Mouse (Mus musculus) lung, embryonic 14.5 days (tissue): ENCODE measurements at regions not wholly inside any gene's neighbourhood (a gene's known extent, or its start where the extent isn't known, plus 50 kb on each side); places are given as distances from the start of the nearest gene placed in this dataset.
"Not testable (repeated sequence)": the region's sequence is repeated elsewhere in the genome, so short reads cannot be mapped to it uniquely, and the experiment has no call there.

Experiments used
- ATAC-seq: fragments of 200-750 bp; cut with Nextera tagmentation; 2 replicates; pipeline ENCODE4 v1.8.0; 2017; ENCODE audit warnings: mild to moderate bottlenecking, moderate TSS enrichment, moderate library complexity; ENCODE audit not compliant: insufficient read depth
- DNase-seq: peaks from one replicate; pipeline ENCODE4 v3.0.0-alpha.2; 2015
- H3K27ac ChIP-seq: fragments of 300-500 bp; sonication (generic); 2 replicates; pipeline ENCODE4 v1.5.1; 2014; ENCODE audit warnings: low read depth, mild to moderate bottlenecking, moderate library complexity
- H3K27me3 ChIP-seq: fragments of 300-500 bp; sonication (generic); 2 replicates; pipeline ENCODE4 v1.6.1; 2014; ENCODE audit warnings: low read length, control low read depth; ENCODE audit not compliant: insufficient read depth
- H3K36me3 ChIP-seq: fragments of 300-500 bp; sonication (generic); 2 replicates; pipeline ENCODE4 v1.6.1; 2014; ENCODE audit warnings: control low read depth; ENCODE audit not compliant: insufficient read depth
- H3K4me1 ChIP-seq: fragments of 300-500 bp; sonication (generic); 2 replicates; pipeline ENCODE4 v1.6.1; 2014; ENCODE audit warnings: antibody characterized with exemption, control low read depth; ENCODE audit not compliant: insufficient read depth
- H3K4me2 ChIP-seq: fragments of 300-500 bp; sonication (generic); 2 replicates; pipeline ENCODE4 v1.6.1; 2014; ENCODE audit warnings: mild to moderate bottlenecking
- H3K4me3 ChIP-seq: fragments of 300-500 bp; sonication (generic); 2 replicates; pipeline ENCODE4 v1.5.1; 2014; ENCODE audit warnings: low read depth, low read length
- H3K9ac ChIP-seq: fragments of 300-500 bp; sonication (generic); 2 replicates; pipeline ENCODE4 v1.6.1; 2014
- H3K9me3 ChIP-seq: fragments of 300-500 bp; sonication (generic); 2 replicates; pipeline ENCODE4 v1.6.1; 2016; ENCODE audit warnings: low read depth, low read length, control low read depth
- CTCF ChIP-seq: IDR thresholded peaks from 2 replicates; pipeline ENCODE4 v1.5.1; 2016; ENCODE audit warnings: antibody characterized with exemption, low read depth
- WGBS: fragments of 180-500 bp; shearing (Covaris S2); extraction: QIAGEN DNeasy Blood & Tissue Kit; methylation state at CpG from one replicate; pipeline ENCODE4 v1.1.7; 2014; 5-methylcytosine and 5-hydroxymethylcytosine counted together

GRCm38 (mm10) chr10:119130676-119131075 lies 109.2 kb downstream of the Cand1 start:
- Histone ChIP-seq H3K4me3 (no peak overlapping the region), H3K4me2 (no peak overlapping the region), H3K9ac (no peak overlapping the region), H3K4me1 (0 out of 2 replicates have a peak, but pooled peaks cover 6% of the 10 kb centered on the region), H3K27me3 (no peaks in the 10 kb centered on the region), H3K9me3 (no peaks in the 10 kb centered on the region), H3K36me3 (no peaks in the 10 kb centered on the region), H3K27ac (no peak overlapping the region)
- TF ChIP-seq CTCF = no peak
- no peak for ATAC-seq
- WGBS = 69% methylated on average over 6 of the region's 6 CpGs
- DNase-seq = no peak

- no peak overlapping the region for H3K9ac ChIP-seq
- TF ChIP-seq CTCF = no peak
- no peak for DNase-seq
These were observed 111.8 kb downstream of the Cand1 start for GRCm38 (mm10) chr10:119128035-119128434.

GRCm38 (mm10) chr10:119123517-119123916 lies 116.3 kb downstream of the Cand1 start:
- 67% methylated on average over 5 of the region's 5 CpGs for WGBS
- Histone ChIP-seq H3K9ac (no peak overlapping the region), H3K27ac (no peak overlapping the region), H3K4me3 (no peak overlapping the region), H3K9me3 (no peaks in the 10 kb centered on the region), H3K36me3 (no peaks in the 10 kb centered on the region), H3K4me1 (no peaks in the 10 kb centered on the region), H3K27me3 (no peaks in the 10 kb centered on the region), H3K4me2 (no peak overlapping the region)
- no peak for TF ChIP-seq CTCF
- no peak for DNase-seq
- ATAC-seq = no peak

More at GRCm38 (mm10) chr10:119128035-119128434, 111.8 kb downstream of the Cand1 start:
- H3K27me3 ChIP-seq = no peaks in the 10 kb centered on the region
- no peak overlapping the region for H3K4me3 ChIP-seq
- no peaks in the 10 kb centered on the region for H3K36me3 ChIP-seq
- ATAC-seq = no peak
- no peaks in the 10 kb centered on the region for H3K4me1 ChIP-seq
- H3K27ac ChIP-seq = no peak overlapping the region
- no peaks in the 10 kb centered on the region for H3K9me3 ChIP-seq
- H3K4me2 ChIP-seq = no peak overlapping the region
- 85% methylated on average over 3 of the region's 3 CpGs for WGBS

- H3K4me3 ChIP-seq = no peak overlapping the region
- no peak overlapping the region for H3K27ac ChIP-seq
- DNase-seq (no peak), ATAC-seq (no peak)
- H3K9me3 ChIP-seq = no peaks in the 10 kb centered on the region
- no peak overlapping the region for H3K9ac ChIP-seq
- no peaks in the 10 kb centered on the region for H3K36me3 ChIP-seq
- no peaks in the 10 kb centered on the region for H3K27me3 ChIP-seq
- H3K4me2 ChIP-seq = no peak overlapping the region
- no peaks in the 10 kb centered on the region for H3K4me1 ChIP-seq
- TF ChIP-seq CTCF = no peak
- WGBS = 92% methylated on average over 8 of the region's 8 CpGs
These were observed 117.5 kb downstream of the Cand1 start for GRCm38 (mm10) chr10:119122347-119122746.

GRCm38 (mm10) chr10:119121575-119121974 lies 118.3 kb downstream of the Cand1 start:
- H3K27me3 ChIP-seq = no peaks in the 10 kb centered on the region
- H3K27ac ChIP-seq = no peak overlapping the region
- no peak overlapping the region for H3K9ac ChIP-seq
- no peaks in the 10 kb centered on the region for H3K36me3 ChIP-seq
- TF ChIP-seq CTCF = no peak
- no peaks in the 10 kb centered on the region for H3K4me1 ChIP-seq
- DNase-seq = no peak
- H3K9me3 ChIP-seq = no peaks in the 10 kb centered on the region
- H3K4me3 ChIP-seq = no peak overlapping the region
- H3K4me2 ChIP-seq = no peak overlapping the region
- no peak for ATAC-seq
- 64% methylated on average over 6 of the region's 6 CpGs for WGBS

- no peaks in the 10 kb centered on the region for H3K4me1 ChIP-seq
- no peak overlapping the region for H3K9ac ChIP-seq
- H3K4me2 ChIP-seq = no peak overlapping the region
- H3K4me3 ChIP-seq = no peak overlapping the region
- WGBS = 71% methylated on average over 2 of the region's 2 CpGs
- DNase-seq (no peak), ATAC-seq (no peak)
- no peaks in the 10 kb centered on the region for H3K36me3 ChIP-seq
- no peaks in the 10 kb centered on the region for H3K27me3 ChIP-seq
- H3K9me3 ChIP-seq = no peaks in the 10 kb centered on the region
- H3K27ac ChIP-seq = no peak overlapping the region
- no peak for TF ChIP-seq CTCF
These were observed 122.9 kb downstream of the Cand1 start for GRCm38 (mm10) chr10:119116843-119117390.

GRCm38 (mm10) chr10:119115200-119115599 lies 124.7 kb downstream of the Cand1 start:
- ATAC-seq = not testable (repeated sequence)

GRCm38 (mm10) chr10:119114653-119115052 lies 125.2 kb downstream of the Cand1 start:
- DNase-seq (no peak), ATAC-seq (peak; percentile 49; the same call in 1 of the 2 replicates)
- Histone ChIP-seq H3K27ac (no peak overlapping the region), H3K9me3 (no peaks in the 10 kb centered on the region), H3K4me3 (no peak overlapping the region), H3K9ac (no peak overlapping the region), H3K36me3 (no peaks in the 10 kb centered on the region), H3K4me2 (peak overlapping the region; percentile 18; the same call in 1 of the 2 replicates), H3K4me1 (no peaks in the 10 kb centered on the region), H3K27me3 (no peaks in the 10 kb centered on the region)
- TF ChIP-seq CTCF = no peak
- WGBS = 9% methylated on average over 10 of the region's 10 CpGs

More at GRCm38 (mm10) chr10:119115200-119115599, 124.7 kb downstream of the Cand1 start:
- H3K4me3 ChIP-seq, H3K9me3 ChIP-seq, H3K9ac ChIP-seq, H3K36me3 ChIP-seq, DNase-seq, H3K4me2 ChIP-seq, H3K27me3 ChIP-seq, H3K4me1 ChIP-seq, H3K27ac ChIP-seq: not testable (repeated sequence)
